Mouse (Mus musculus) kidney, embryonic 14.5 days (tissue): ENCODE results near the gene Alg14. TPM values are rescaled to one million over a fixed set of nuclear protein-coding genes. Genes with fewer than 3 reads are reported as not detected.

Experiments
- ATAC-seq: fragments of 200-750 bp; cut with Nextera tagmentation; 2 replicates; pipeline ENCODE4 v1.8.0; 2017; ENCODE audit warnings: moderate number of reproducible peaks, mild to moderate bottlenecking, moderate TSS enrichment, moderate library complexity; ENCODE audit not compliant: low FRiP score, low TSS enrichment
- H3K27ac ChIP-seq: fragments of 300-500 bp; sonication (generic); 2 replicates; pipeline ENCODE4 v1.5.1; 2014; ENCODE audit warnings: low read depth, mild to moderate bottlenecking, low read length, moderate library complexity, mixed read lengths
- H3K27me3 ChIP-seq: fragments of 300-500 bp; sonication (generic); 2 replicates; pipeline ENCODE4 v1.6.1; 2014; ENCODE audit warnings: mild to moderate bottlenecking, low read length; ENCODE audit not compliant: control insufficient read depth, insufficient read depth
- H3K36me3 ChIP-seq: fragments of 300-500 bp; sonication (generic); 2 replicates; pipeline ENCODE4 v1.6.1; 2014; ENCODE audit warnings: low read length, mixed read lengths; ENCODE audit not compliant: control insufficient read depth, insufficient read depth
- H3K4me1 ChIP-seq: fragments of 300-500 bp; sonication (generic); 2 replicates; pipeline ENCODE4 v1.6.1; 2014; ENCODE audit warnings: low read length, mixed read lengths; ENCODE audit not compliant: control insufficient read depth, insufficient read depth
- H3K4me2 ChIP-seq: fragments of 300-500 bp; sonication (generic); replicated peaks from 2 replicates; pipeline ENCODE4 v1.6.1; 2014; ENCODE audit warnings: low read depth, mild to moderate bottlenecking, low read length
- H3K4me3 ChIP-seq: fragments of 300-500 bp; sonication (generic); 2 replicates; pipeline ENCODE4 v1.5.1; 2014; ENCODE audit warnings: mild to moderate bottlenecking, low read length
- H3K9ac ChIP-seq: fragments of 300-500 bp; sonication (generic); 2 replicates; pipeline ENCODE4 v1.6.1; 2014; ENCODE audit warnings: low read depth, mild to moderate bottlenecking, low read length, moderate library complexity
- H3K9me3 ChIP-seq: fragments of 300-500 bp; sonication (generic); 2 replicates; pipeline ENCODE4 v1.6.1; 2016; ENCODE audit warnings: low read length; ENCODE audit not compliant: control insufficient read depth
- WGBS: fragments of 180-500 bp; shearing (Covaris S2); extraction: QIAGEN DNeasy Blood & Tissue Kit; methylation state at CpG from one replicate; pipeline ENCODE4 v1.1.7; 2014; 5-methylcytosine and 5-hydroxymethylcytosine counted together
- polyA plus RNA-seq: library from polyadenylated mRNA; unstranded; fragments of >200 nt; fragmentation: Nextera tagmentation; extraction: Ambion mirVana; gene quantifications from 2 replicates; pipeline ENCODE4 v1.2.1, GENCODE M21; 2014

The Alg14 gene
- polyA plus RNA-seq, 1 experiment from 2014 or later, result 41.3 TPM

DNA sequence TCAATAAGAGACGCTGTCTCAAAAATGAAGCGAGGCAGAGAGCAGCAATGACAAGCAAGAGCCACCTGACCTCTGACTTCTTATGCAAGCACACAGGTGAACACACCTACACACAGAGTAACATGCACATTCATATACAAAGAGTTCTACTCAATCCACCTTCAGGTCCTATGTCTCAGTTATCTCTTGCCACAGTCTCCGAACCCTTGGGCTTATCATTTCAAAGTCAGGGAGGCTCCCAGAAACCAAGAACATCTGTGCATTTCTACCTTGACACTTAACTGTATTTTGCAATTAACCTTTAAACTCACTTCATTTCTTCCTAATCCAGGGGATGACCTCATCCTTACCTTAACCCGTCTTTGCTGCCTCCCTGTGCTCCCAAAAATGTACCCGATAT, 24.3 kb upstream of the Alg14 start:
- no peaks in the 10 kb centered on the region for H3K9me3 ChIP-seq
- ATAC-seq, result no peak
- H3K4me2 ChIP-seq, result no peak overlapping the region
- no peak overlapping the region for H3K9ac ChIP-seq
- no peak overlapping the region for H3K4me3 ChIP-seq
- WGBS, result 84% methylated on average over 5 of the region's 5 CpGs
- no peak overlapping the region for H3K27ac ChIP-seq
- H3K4me1 ChIP-seq, result no peaks in the 10 kb centered on the region
- no peaks in the 10 kb centered on the region for H3K36me3 ChIP-seq
- H3K27me3 ChIP-seq, result peaks cover 24% of the 10 kb centered on the region

DNA sequence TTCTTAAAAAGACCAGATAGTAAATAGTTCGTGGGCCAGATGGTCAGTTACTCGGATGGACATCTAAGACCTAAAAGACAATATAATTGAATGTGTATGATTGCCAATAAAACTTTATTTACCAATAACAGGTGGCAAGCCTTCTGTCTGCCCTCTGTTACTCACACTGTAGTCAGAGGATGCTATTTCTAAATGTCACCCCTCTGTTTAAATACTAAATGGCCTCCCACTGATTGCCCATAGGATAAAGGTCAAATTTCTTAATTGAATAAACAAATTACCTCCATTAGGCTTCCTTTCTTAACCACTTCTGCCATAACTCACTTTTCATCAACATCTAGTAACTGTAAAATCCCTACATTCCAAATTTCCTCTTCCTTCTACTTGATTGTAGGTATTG, 19.0 kb upstream of the Alg14 start:
- H3K9ac ChIP-seq, result no peak overlapping the region
- no peaks in the 10 kb centered on the region for H3K36me3 ChIP-seq
- no peak overlapping the region for H3K4me2 ChIP-seq
- no peaks in the 10 kb centered on the region for H3K27me3 ChIP-seq
- no peak overlapping the region for H3K4me3 ChIP-seq
- no peaks in the 10 kb centered on the region for H3K4me1 ChIP-seq
- no peaks in the 10 kb centered on the region for H3K9me3 ChIP-seq
- 61% methylated on average over 2 of the region's 2 CpGs for WGBS
- no peak overlapping the region for H3K27ac ChIP-seq
- no peak for ATAC-seq

DNA sequence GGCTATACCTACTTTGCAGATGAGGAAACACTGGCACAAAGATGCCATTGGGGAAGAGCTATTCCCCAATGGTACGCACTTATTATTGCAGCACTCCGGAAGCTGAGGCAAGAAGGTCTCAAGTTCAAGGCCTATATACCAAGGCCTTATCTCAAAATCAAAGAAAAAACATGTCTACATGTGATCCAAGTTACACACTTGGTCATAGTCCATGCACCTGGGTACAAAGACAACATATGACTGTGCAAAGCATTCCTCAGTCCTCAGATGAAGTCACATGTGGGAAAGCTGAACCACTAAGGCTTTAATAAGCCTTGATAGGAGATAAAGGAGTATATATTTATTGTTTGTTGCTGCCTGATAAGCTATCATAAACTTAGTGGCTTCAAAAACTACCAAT, 17.6 kb upstream of the Alg14 start:
- WGBS, result 93% methylated on average over 2 of the region's 2 CpGs
- no peaks in the 10 kb centered on the region for H3K9me3 ChIP-seq
- H3K4me3 ChIP-seq, result no peak overlapping the region
- no peaks in the 10 kb centered on the region for H3K27me3 ChIP-seq
- H3K36me3 ChIP-seq, result no peaks in the 10 kb centered on the region
- ATAC-seq, result no peak
- no peak overlapping the region for H3K4me2 ChIP-seq
- no peak overlapping the region for H3K9ac ChIP-seq
- H3K4me1 ChIP-seq, result no peaks in the 10 kb centered on the region
- no peak overlapping the region for H3K27ac ChIP-seq

DNA sequence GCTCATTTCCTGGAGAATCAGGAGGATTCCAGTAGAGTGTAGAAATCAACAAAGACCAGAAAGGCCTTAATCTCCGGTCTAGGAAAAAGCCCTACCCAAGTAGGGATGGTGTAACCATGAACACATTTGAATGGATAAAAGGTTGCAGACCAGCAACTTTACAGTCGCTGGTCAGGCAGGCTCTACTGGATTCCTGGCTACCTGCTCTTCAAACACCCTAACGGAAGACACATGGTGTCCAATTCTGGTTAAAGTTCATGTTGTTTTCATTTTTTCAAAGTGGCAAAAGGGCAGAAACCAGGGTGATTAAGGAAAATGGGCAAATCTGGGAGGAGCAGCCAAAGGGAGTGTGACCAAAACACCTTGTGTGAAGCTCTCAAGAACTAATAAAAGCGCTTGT, 14.6 kb upstream of the Alg14 start:
- Histone ChIP-seq H3K27ac (no peak overlapping the region), H3K4me3 (no peak overlapping the region), H3K36me3 (no peaks in the 10 kb centered on the region), H3K4me1 (no peaks in the 10 kb centered on the region), H3K27me3 (no peaks in the 10 kb centered on the region), H3K9me3 (no peaks in the 10 kb centered on the region), H3K9ac (no peak overlapping the region), H3K4me2 (no peak overlapping the region)
- ATAC-seq, result no peak
- WGBS, result 81% methylated on average over 4 of the region's 4 CpGs

DNA sequence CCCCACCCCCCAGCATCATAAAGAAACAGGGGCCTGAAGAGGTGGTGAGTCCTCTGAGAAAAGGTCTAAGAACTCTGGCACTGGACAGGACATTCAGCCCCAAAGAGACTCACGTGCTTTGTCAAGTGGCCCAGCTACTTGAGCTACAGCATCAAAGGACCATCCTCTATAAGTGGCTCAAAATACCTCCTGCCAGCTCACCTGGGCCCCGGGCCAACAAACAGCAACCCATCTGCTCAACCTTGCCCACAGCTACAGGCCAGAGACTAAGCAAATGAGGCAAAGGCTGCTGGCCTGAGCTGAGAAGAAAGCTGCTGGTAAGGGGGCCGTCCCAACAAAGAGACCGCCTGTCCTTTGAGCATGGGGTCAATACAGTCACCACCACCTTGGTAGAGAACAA, 14.0 kb upstream of the Alg14 start:
- Histone ChIP-seq H3K36me3 (no peaks in the 10 kb centered on the region), H3K27ac (no peak overlapping the region), H3K9me3 (no peaks in the 10 kb centered on the region), H3K4me2 (no peak overlapping the region), H3K4me3 (no peak overlapping the region), H3K27me3 (no peaks in the 10 kb centered on the region), H3K9ac (no peak overlapping the region), H3K4me1 (no peaks in the 10 kb centered on the region)
- WGBS, result 84% methylated on average over 4 of the region's 4 CpGs
- no peak for ATAC-seq

DNA sequence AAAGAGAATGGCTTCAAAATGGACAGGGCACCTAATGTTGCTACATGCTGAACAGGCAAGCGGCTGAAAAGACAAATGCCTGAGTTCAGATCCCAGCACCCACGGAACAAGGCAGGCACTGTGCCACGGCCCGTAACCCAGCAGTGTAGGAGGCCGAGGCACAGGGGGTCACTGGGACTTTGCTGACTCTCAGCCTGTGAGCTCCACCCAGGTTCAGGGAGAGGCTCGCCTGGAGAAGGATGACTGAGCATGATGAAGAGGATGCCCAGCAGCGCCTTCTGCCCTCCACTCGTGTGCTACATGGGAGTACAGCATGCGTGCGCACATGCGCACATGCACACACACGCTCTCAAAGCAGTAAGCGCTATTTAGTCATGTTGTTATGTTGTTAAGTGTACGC, 11.9 kb upstream of the Alg14 start:
- H3K9ac ChIP-seq, result no peak overlapping the region
- no peak overlapping the region for H3K4me2 ChIP-seq
- H3K27me3 ChIP-seq, result no peaks in the 10 kb centered on the region
- no peaks in the 10 kb centered on the region for H3K9me3 ChIP-seq
- H3K4me1 ChIP-seq, result no peaks in the 10 kb centered on the region
- H3K36me3 ChIP-seq, result no peaks in the 10 kb centered on the region
- H3K4me3 ChIP-seq, result no peak overlapping the region
- 78% methylated on average over 14 of the region's 14 CpGs for WGBS
- no peak for ATAC-seq
- no peak overlapping the region for H3K27ac ChIP-seq

DNA sequence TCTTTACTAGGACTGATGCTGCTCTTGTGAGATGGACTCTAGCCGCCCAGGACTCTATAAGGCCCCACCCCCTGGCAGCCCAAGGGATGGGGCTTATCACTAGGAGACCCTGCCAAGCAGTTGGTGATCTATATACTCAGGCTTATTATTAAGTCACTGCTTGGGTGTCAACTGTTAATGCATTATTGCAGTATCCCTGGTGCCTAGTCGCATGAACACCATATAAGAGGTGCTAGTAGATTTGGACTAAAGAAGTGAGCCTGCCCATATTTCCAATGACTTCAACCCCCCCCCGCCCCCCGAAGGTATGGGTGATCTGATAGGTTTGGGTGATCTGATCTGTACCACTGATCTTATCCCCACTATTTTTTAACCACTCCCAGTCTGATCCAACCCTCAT, 8.6 kb upstream of the Alg14 start, which contains the start of gene Tmem56:
TSS of gene Tmem56 (minus strand) at position 101 of the 400 bp plus-strand sequence.
- H3K27me3 ChIP-seq, result no peaks in the 10 kb centered on the region
- WGBS, result 95% methylated on average over 4 of the region's 4 CpGs
- no peaks in the 10 kb centered on the region for H3K9me3 ChIP-seq
- H3K4me3 ChIP-seq, result no peak within 1 kb of the TSS
- ATAC-seq, result no peak
- H3K27ac ChIP-seq, result no peak within 1 kb of the TSS
- H3K4me2 ChIP-seq, result no peak within 1 kb of the TSS
- H3K36me3 ChIP-seq, result no peaks in the 10 kb centered on the region
- no peaks in the 10 kb centered on the region for H3K4me1 ChIP-seq
- no peak within 1 kb of the TSS for H3K9ac ChIP-seq

DNA sequence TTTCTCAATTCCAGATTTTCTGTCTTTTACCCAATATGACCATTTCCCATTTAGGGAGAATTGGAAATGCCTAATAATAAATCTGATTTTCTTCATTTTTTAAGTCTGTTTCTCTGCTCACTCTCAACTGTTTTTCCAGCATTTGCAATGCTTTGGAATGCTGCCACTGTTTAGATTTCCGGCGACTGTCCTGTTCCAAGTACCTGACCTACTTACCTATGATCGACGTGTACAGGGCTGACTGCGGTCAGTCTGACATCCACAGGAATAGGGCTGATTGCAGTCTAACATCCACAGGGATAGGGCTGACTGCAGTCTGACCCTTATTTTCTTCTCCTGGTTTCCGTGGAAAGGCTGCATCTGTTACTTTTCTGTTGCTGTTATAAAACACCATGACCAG, 6.4 kb upstream of the Alg14 start:
- H3K27me3 ChIP-seq, result no peaks in the 10 kb centered on the region
- no peaks in the 10 kb centered on the region for H3K9me3 ChIP-seq
- H3K36me3 ChIP-seq, result no peaks in the 10 kb centered on the region
- no peaks in the 10 kb centered on the region for H3K4me1 ChIP-seq
- ATAC-seq, result no peak
- no peak overlapping the region for H3K4me3 ChIP-seq
- WGBS, result 91% methylated on average over 6 of the region's 6 CpGs
- no peak overlapping the region for H3K9ac ChIP-seq
- H3K4me2 ChIP-seq, result no peak overlapping the region
- no peak overlapping the region for H3K27ac ChIP-seq

DNA sequence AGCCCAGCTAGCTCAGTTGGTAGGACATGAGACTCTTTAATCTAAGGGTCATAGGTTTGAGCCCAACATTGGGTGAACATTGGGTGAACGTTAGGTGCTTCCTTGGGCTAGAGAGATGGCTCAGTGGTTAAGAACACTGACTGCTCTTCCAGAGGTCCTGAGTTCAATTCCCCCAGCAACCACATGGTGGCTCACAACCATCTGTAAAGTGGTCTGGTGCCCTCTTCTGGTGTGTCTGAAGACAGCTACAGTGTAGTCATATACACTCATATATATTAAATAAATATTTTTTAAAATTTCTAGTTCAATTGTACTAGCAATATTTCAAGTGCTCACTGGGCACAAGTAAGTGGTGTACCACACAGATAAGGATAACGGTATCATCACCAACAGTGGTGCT, 4.4 kb upstream of the Alg14 start:
- Histone ChIP-seq H3K27me3 (no peaks in the 10 kb centered on the region), H3K27ac (no peak overlapping the region), H3K4me2 (no peak overlapping the region), H3K9ac (no peak overlapping the region), H3K4me3 (no peak overlapping the region), H3K36me3 (no peaks in the 10 kb centered on the region), H3K4me1 (peaks cover 3% of the 10 kb centered on the region; the same call in 1 of the 2 replicates), H3K9me3 (no peaks in the 10 kb centered on the region)
- no peak for ATAC-seq
- 96% methylated on average over 2 of the region's 2 CpGs for WGBS

DNA sequence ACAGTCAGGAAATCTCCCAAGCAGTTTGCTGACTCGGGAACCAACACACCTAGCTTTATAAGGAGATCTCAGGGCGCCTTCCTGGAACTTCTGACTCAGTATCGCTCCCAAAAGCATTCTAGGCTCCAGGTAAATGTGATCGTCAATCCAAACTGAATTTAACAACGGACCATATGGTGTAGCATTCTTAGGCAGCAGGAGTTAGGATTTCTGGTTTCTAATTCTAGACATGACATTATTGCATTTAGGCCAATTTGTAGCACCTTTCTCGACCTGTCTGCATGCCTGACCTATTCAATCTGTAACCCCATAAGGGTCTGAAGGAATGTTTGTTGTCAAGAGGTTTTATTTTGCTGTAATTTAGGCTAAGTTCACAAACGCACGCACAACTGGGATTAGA, 892 bp upstream of the Alg14 start:
- Histone ChIP-seq H3K4me1 (peaks cover 3% of the 10 kb centered on the region; the same call in 1 of the 2 replicates), H3K4me2 (peak overlapping the region; percentile 44), H3K27ac (peak overlapping the region; percentile 72; the same call in 1 of the 2 replicates), H3K9me3 (no peaks in the 10 kb centered on the region), H3K4me3 (peak overlapping the region; percentile 66), H3K27me3 (no peaks in the 10 kb centered on the region), H3K9ac (peak overlapping the region; percentile 71), H3K36me3 (no peaks in the 10 kb centered on the region)
- WGBS, result 68% methylated on average over 8 of the region's 8 CpGs
- ATAC-seq, result no peak
